Mouse (Mus musculus): Measurements from ENCODE around the gene Lins1. TPM values are rescaled to one million over a fixed set of nuclear protein-coding genes. Genes with fewer than 3 reads are reported as not detected.

Lins1 gene
- polyA plus RNA-seq, 1 experiment from 2014 or later = 18.9 TPM

Other genes starting within 250 kb of the Lins1 start
- gene Asb7, start 293 bp upstream of the Lins1 start, polyA plus RNA-seq (2015; fragmentation: Nextera tagmentation; extraction: Ambion mirVana) = 12.8 and 14.6 TPM in 2 replicates
- 21.7 and 23.0 TPM in 2 replicates for gene Cers3, start 53.6 kb downstream of the Lins1 start, polyA plus RNA-seq (2015; fragmentation: Nextera tagmentation; extraction: Ambion mirVana)
- gene Adamts17, start 149.8 kb downstream of the Lins1 start, polyA plus RNA-seq (2015; fragmentation: Nextera tagmentation; extraction: Ambion mirVana) = 13.5 and 13.7 TPM in 2 replicates